Mouse (Mus musculus) spleen, adult 18-20 months (tissue): ENCODE measurements around the gene Zzef1.

Source experiments
- DNase-seq, 2 experiments: peaks; one replicate each; pipeline ENCODE4 v3.0.0; 2022; ENCODE audit warnings: mixed read lengths in 2 of 2

Gene Zzef1

DNA sequence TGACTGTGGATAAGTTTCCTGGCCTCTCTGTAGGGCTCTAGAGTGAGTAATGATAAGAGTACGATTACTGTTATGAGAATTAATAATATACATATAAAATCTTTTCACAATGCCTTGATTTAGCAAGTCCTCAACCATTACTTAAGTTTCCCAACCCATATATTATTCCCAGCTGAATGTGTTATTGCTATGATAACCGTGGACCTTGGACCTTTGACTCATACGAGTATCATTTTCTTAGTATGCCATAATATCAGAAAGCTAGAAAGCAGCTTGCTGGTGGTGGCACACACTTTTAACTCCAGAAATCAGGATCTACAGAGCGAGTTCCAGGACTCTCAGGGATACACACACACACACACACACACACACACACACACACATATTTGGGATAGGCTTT, 12.0 kb downstream of the Zzef1 start:
- DNase-seq, result no peak

DNA sequence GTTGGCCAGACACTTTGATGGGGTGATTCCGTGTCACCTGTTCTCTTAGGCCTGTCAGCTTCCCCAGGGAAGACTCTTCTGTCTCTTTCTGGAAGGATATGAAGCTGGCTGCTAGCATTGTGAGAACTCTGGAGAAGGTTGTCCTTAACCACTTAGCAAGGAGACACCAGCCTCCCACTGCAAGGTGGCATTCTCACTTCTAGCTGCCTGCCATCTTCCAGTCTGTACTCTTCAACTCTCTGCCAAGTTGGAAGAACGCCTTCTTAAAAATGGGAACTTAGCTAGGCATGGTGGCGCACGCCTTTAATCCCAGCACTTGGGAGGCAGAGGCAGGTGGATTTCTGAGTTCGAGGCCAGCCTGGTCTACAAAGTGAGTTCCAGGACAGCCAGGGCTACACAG, 17.7 kb downstream of the Zzef1 start:
- no peak for DNase-seq

DNA sequence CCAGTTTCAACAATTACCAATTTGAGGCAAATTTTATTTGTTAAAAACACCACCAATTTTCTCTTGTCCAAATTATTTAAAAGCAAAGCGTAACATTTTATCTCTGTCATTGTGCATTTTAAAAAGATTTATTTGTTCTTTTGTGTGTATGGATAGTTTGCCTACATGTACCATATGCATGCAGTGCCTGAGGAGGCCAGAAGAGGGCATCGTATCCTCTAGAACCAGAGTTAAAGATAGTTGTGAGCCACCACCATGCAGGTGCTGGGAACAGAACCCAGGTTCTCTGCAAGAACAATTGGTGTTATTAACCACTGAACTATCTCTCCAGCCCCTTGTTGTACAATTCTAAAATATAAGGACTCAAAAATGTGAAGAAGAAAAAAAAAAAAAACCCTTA, 18.2 kb downstream of the Zzef1 start:
- peak in 1 of 2 experiments; percentile 10 for DNase-seq

DNA sequence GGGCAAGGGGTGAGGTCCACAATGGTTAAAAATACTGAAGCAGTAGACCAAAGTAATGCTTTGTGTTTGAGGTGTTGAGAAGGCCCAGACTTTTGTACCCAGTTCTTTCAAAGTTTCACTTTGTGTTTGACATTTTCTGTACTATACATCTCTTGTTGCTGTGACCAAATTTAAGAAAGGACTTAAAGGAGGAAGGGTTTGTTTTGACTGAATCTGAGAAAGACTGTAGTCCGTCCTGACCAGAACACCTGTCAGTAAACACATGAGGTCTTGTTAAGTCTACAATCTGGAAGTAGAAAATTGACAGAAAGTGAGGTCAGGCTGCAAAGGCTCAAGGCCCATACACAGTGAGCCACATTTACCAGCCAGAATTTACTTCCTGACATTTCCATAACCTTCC, 20.8 kb downstream of the Zzef1 start:
- no peak for DNase-seq

DNA sequence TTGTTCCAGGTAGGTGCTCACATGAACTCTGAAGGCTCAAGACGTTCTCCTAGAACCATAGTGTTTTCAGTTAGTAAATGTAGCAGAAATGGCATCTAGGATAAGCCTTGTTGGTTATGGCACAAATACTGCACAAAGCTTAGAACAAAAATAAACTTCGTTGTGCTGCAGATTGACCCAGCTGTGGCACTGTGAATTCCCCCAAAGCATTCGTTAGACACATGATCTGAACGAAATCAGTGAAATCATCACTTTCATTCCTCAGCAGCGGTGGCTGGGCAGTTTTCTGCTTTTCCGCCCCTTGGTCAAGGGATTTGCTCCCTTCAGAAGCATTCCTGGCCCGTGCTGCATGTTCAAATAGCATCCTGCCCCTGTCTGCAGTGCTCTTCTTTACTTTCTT, 22.0 kb downstream of the Zzef1 start:
- no peak for DNase-seq

DNA sequence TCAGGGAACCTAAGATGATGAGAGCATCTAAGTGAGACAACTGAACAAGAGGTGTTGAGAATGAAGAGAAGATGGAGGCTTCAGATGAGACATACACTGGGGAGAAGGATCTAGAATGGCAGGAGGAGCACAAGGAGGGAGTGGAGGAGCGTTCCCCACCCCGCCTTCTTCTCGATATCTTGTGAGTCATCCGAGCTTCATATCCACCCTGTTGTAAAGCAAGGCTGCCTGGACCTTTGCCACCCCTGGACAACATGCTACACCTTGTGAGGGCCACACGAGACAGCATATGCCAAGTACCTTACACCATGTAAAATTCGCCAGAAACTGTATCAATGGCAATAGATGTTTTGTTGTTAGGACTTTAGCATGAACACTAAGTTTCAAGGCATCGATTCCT, 25.0 kb downstream of the Zzef1 start:
- no peak for DNase-seq

DNA sequence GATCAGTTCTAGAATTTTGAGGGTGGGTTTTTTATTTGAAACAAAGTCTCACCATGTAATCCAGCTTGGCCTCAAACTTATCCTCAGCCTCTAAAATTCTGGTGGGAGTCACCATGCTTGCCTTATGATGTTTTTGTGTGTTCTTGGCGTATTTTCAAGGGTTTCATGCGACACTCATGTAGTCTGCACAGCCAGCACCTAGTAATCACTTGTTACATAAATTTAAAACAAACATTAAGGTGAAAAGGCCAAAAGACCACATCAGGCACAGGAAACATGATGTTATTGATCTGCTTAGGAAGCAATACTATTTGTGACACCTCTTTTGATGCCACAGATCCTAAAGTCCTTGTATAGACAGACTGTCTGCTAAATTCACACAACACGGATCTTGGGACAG, 33.8 kb downstream of the Zzef1 start:
- DNase-seq, result no peak

DNA sequence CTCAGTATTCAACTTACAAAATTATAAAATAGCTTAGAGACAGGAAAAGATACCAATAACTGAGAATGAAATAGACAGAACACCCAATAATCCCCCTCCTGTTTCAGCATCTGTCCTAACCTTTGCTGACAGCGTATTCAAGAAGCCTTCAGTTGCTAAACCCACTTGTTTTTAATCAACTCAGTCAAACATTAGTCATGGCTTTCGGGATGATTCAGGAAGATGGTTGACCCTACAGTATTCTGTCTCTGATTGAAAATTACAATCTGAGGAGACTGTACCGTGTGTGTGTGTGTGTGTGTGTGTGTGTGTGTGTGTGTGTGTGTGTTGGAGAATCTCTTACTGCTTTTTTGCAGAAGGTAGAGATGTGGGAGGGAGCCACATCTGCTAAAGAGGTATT, 46.7 kb downstream of the Zzef1 start:
- no peak for DNase-seq

DNA sequence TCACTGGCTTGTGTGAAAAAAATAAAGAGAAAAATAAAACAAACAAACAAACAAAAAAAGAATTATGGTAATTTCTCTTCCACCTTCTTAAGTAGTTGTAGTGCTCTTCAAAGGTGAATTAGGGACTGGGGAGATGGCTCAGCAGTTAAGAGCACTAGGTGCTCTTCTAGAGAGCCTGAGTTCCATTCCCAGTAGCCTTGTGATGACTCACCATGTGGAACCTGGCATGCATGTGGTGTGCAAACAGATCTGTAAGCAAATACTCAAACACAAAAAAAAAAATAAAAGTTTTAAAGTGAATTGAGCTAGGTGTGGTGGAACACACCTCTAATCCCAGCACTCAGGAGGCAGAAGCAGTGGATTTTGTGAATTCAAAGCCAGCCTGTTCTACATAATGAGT, 47.5 kb downstream of the Zzef1 start:
- no peak for DNase-seq

DNA sequence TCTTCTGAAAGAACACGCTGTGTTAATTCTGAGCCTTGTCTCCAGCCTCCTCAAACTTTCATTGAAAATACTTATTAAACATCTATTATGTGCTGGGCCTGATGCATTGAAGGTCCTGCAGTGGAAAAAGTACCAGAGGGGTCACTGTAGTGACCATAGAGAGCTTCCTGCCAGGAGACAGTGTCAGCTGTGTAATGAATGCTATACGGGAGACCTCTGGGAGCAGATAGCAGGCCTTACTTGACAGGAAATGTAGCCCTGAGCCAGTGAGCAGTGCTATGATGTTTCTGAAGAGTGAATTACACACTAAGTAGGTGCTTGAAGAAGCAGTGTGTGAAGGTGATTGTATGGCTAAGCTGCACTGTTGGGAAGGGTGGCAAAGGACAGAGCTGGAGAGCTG, 49.5 kb downstream of the Zzef1 start:
- no peak for DNase-seq

DNA sequence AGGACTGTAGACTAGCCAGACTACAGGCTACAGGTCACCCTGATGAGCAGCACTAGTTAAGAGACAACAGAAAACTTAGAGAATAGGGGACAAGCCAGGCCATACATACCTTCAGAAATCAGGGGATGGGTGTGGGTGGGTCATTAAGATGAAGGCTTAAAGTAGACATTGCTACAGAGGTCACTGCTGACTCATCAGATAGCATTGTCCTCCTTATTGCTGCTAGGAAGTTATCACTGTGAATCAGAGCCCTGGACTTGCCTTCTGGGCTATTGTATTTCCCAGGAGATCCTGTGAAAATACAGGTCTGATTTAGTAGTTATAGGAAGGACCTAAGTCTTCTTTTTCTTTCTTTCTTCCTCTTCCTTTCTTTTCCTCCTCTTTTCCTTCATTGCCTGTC, 50.7 kb downstream of the Zzef1 start:
- DNase-seq, result no peak

DNA sequence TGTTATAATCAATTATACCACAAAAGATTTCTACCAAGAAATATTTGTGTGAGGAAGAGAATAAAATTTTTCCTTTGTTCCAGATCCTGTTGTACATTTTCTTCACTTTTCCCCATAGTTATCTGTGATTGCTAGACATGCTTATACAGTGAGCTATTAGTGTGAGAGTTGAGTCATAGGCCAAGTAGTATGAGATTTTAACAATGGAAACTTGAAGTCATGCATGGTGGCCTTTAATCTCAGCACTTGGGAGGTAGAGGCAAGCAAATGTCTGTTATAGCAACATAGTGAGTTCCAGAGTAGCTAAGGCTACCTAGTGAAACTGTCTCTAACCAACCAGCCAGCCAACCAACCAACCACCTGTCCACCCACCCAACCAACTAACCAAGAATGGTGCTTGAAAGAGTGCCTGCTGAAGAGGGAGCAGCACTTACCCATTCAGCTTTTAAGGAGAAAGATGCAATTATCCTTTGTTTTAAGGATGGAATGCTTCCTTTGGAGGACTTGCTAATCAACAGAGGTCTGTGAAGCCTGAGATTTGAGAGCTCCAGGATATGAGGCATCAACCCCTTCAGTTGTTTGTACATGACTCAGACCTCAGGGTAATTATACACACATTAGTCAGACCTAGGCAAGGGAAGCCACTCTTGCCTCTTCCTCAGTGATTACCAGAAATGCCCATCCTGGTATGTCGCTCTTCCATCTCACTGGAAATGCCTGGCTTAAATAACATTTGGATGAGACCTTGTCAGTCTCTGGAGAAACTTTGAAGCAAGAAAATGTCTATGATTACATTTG, 52.0 kb downstream of the Zzef1 start:
- DNase-seq, result no peak

DNA sequence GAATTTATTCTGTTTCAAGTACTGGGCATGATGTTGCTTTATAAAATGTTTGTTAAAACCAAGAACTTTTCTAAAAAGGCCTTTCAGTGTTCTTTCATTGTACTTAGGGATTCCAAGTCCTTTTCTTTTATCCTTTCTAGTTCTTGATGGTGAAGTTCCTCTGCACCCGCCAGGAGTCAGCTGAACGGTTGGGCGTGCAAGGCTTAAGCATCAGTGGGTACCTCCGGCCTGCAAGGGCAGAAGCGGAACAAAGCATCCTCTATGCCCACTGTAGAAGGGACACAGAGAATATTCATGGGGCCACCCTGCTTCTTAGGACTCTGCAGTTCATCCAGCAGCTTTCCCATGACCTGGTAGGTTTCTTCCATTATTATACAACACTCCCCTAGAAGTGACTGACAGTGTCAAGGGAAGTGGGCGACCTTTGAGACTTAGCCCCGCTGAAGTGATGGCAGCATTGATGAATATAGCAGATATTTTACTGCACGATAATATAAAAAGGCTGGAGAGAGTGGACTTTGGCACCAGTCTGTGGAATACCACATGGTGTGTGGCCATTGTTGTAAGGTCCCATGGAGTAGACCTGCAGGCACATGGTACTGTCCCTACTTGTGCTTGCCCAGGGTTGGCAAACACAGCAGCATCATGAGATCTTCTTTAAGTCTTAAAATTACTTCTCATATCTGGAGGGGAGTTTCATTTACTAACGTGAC, 54.5 kb downstream of the Zzef1 start:
- DNase-seq, result no peak

DNA sequence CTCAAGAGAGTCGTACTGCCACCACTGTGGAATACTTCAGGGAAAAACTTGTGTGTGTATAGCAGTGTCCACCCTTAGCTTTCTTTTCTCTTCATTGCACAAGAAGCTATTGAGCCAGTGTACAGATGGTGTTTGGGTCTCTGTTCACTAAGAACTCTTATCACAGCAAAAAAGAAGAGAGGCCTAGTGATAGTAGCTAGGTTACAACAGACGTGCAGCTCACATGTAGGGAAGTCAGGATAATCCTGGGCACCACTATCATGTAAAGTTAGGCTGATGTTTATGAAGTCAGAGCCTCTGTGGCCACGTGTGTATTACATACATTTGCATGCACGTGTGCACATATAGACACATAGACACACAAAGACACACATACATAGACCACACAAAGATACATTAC, 55.2 kb downstream of the Zzef1 start:
- DNase-seq, result no peak

DNA sequence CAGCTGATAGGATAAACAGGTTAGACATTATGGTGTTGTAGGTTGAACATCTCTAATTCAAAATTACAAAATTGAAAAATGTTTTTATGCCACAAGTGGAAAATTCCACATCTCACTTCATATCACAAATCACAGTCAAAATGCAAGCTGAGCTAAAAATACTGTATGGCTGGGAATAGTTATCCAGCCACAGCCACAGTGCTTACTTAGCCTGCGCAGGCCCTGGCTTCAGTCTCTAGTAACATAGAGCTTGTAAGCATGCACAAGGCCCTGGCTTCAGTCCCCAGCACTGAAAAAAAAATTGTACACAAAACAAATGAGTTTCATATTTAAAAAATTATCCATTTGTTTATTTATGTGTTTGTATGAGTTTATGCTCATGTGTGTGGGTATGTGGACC, 56.1 kb downstream of the Zzef1 start:
- DNase-seq, result no peak

DNA sequence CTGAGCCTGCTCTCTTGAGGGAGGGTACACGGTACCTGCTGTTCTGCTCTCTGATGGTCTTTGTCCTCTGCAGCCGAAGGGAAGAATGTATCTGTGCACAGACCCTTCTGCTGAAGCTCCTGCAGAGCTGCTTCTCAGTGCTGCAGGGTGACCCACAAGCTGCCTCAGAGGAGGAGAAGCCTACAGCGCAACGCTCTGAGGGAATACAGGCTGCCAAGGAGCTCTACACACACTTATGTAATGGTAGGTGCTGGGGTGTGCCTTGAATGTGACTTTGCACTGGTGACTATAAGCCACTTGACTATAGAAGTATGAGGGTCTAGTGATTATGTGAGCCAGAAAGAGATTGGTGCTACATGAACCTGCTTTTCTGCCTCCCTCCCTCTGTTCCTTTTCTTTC, 57.1 kb downstream of the Zzef1 start:
- no peak for DNase-seq

DNA sequence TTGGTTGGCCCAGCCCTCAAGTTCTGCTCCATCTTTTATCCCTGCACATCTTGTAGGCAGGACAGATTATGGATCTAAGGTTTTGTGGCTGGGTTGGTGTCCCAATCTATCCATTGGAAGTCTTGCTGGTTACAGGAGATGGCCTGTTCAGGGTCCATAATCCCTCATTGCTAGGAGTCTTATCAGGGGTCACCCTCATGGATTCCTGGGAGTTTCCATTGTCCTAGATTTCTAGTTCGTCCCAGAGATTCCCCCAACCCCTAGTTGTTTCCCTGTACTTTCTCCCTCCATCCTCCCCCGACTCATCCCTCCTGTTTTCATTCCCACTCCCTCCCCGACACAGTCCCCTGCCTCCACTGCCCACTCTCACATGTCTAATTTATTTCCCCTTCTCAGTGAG, 58.2 kb downstream of the Zzef1 start:
- DNase-seq, result no peak

DNA sequence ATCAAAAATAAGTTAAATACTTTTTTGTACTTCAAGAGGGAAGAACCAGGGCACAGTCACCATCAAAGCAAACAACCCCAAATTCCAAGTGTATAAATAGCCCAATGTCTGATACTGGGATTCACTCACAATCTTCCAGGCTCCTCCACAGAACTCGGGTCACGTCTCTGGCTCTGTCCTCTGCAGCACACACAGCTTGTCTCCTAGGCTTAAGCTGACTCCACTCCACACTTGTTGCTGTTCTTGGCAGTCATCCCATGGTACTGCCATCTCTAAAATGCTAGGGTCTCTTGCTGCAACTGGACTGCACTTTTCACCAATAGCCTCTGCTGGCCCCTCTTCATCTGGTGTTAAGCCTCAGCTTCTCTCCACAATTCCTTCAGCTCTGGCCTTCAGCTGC, 60.7 kb downstream of the Zzef1 start:
- no peak for DNase-seq

DNA sequence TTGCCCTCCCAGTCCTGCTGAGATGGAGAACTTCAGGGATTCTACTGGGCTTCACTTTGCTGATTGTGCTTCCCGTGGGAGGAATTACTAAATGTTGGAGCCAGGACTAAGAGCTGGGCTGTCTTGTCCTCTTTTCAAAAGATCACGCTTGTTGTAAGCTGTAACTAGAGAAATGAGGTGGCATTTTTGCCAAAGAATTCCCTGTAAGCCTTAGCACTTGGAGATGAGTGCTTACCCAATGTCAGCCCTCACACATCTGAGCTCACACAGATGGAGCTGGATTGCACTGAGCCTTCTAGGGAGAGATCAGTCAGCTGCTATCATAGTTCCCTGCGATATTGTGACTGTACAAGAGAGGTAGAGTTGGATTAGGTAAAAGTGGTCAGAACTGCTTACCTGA, 65.2 kb downstream of the Zzef1 start:
- DNase-seq, result no peak

DNA sequence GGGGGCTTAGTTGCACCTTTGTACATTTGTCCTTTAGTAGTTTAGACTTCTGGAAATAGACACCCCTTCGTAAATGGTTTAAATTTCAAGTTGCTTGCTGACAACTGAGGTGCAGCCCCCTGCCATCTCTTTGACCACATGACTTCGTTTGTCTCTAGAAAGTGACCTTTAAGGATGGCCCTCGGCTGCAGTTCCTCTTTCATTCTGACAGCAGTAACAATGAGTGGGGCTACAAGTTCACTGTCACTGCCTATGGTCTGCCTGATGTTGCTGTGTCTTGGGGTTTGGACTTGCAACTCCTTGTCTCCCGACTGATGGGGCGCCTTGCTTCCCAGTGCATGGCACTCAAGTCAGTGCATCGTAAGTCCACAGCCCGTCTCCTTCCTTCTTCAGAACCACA, 70.4 kb downstream of the Zzef1 start:
- DNase-seq, result no peak

DNA sequence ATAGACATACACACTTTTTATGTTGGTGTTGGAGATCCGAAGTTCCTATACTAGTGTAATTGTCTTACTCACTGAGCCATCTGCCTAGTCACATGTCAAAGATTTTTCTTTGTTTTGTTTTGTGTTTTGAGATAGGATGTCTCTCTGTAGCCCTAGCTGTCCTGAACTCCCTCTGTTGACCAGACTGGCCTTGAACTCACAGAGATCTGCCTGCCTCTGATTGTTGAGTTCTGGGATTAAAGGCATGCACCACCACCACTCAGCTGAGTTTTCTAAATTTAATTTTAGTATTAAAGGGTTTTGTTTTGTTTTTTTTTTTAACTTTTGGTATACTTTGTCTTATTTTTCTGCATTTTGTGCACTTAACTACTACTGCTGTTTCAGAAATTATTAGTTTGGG, 76.0 kb downstream of the Zzef1 start:
- no peak for DNase-seq

DNA sequence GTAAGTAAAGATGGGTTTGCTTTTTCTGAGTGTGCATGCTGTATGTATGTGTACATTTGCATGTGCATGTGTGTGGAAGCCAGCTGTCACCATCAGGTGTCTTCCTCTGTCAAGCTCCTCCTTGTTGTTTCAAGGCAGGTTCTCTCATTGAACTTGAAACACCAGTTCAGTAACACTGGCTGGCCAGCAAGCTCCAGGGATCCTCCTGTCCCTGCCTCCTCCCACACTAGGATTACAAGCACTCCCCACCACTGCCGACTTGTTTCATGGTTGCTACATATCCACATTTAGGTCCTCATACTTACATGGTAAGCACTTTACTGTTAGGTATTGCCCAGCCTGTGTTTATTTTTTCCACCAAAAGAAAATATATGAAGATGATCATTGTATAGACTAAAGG, 96.6 kb downstream of the Zzef1 start:
- no peak for DNase-seq

DNA sequence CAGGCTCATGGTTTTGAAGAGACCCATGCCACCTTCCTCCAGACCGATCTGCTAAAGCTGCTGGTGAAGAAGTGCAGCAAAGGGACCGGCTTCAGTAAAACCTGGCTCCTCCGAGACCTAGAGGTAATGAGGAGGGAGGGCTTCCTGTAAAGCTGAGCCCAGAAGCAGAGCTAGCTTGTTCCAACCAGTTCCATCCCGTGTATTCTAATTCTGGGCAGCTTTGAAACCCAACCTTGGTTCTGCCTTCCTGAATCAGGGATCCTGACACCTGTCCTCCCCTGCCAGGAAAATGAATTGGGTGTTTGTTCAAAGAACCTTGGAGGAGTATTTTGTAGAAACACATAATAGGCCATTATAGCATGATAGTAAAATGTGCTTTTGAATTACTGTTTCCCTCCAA, 112.4 kb downstream of the Zzef1 start:
- no peak for DNase-seq

DNA sequence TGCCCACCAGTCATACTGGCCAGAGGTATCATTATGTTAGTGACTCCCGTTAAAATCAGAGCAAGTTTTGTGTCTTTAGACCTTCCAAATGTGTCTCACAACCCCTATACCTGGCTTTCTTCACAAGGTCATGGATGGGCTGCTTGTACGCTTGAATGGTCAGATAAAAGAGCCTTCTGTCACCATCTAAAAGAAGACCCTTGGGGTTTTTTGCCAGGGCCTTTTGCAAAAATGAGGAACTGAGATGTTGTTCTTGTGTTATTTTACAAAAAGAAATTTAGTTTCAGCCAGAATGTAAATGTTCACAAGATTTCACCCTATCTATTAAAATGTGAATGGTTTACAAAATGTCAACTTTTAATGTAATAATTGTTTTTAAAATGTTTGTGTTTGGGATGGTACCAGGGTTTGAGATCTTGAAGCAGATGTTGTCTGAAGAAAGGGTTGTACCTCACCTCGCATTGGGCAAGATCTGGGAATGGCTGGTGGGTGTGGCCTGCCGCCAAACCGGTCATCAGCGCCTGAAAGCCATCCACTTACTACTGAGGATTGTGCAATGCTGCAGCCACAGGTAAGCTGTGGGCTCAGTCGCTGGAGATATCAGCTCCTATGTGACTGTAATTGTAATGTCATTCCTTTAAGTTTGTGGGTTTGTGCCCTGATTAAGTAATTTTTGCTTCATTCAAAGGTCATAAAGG, 121.4 kb downstream of the Zzef1 start:
- DNase-seq, result no peak
